Comparison of ENCODE assay signal across 15 mouse cellular contexts in the genomic region with DNA sequence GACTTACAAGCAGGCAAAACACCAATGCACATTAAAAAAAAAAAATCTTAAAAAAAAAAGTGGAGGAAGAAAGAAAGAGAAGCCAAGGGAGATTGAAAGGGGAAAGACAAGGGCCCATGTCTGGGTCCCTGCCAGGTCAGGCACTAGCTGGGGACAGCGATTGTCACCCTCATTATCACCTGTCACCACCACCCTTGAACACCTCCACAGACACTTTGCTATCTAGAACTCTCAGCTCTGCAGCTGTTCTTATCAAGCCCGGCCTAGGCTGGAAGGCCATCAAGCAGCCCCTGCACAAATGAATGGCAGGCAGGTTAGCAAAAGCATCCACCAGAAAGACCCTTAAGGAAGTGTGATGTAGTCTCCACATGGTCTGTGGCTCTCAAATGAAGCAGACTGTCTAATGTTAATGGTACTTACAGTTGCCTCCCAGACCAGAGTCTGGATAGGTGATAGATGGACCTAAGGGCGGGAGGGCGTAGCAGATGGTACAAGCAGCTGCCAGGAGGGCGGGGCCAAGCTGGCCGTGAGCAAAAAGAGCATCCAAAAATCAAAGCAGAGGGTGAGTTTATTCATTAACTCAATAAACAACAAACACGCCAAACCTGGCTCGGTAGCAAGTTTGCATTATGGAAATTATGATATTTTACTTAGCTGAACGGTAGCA.
A peak's percentile ranks its signal among the peaks of the same experiment; 100 is the strongest.
DNase-seq lines count a peak whose midpoint lies in the region; ATAC-seq and TF ChIP-seq lines count a peak whose summit lies in the region.
"Had no signal": no experiment of that assay in that cellular context is flagged by ENCODE, and none has a peak within 500 bp of the region (broad histone marks: within the 10 kb centered on the region; RNA-seq: fewer than 3 reads in every experiment).

No protein-coding gene starts in this region.

- ATAC-seq in stomach, embryonic 15.5 days (ENCODE audit: insufficient read depth, low FRiP score, low read depth), result peak; percentile 35; the same call in 1 of the 2 replicates
- ATAC-seq in stomach, postnatal 0 days (ENCODE audit: low FRiP score, low TSS enrichment), result no peak
- ATAC-seq in CD4-positive, CD25-positive, alpha-beta regulatory T cell, adult 4 months, result no peak
- ATAC-seq: midbrain, embryonic 13.5 days had no signal

- no peak overlapping the region for H3K27ac ChIP-seq in stomach, embryonic 15.5 days
- no peak overlapping the region for H3K27ac ChIP-seq in stomach, postnatal 0 days (replicated peaks)
- H3K27ac ChIP-seq: hindbrain, embryonic 13.5 days; layer of hippocampus, adult 2 months; lung, embryonic 15.5 days; midbrain, embryonic 13.5 days had no signal

- WGBS in stomach, embryonic 15.5 days, result 66% methylated on average over 9 of the region's 9 CpGs
- 59% methylated on average over 9 of the region's 9 CpGs for WGBS in stomach, postnatal 0 days

- no peak overlapping the region for H3K9ac ChIP-seq in stomach, embryonic 15.5 days
- no peak overlapping the region for H3K9ac ChIP-seq in stomach, postnatal 0 days (ENCODE audit: low read length)
- H3K9ac ChIP-seq: hindbrain, embryonic 13.5 days; lung, embryonic 15.5 days; midbrain, embryonic 13.5 days had no signal

- H3K4me2 ChIP-seq in stomach, embryonic 15.5 days, result no peak overlapping the region
- H3K4me2 ChIP-seq in stomach, postnatal 0 days (replicated peaks; ENCODE audit: low read depth), result no peak overlapping the region
- H3K4me2 ChIP-seq: hindbrain, embryonic 13.5 days; lung, embryonic 15.5 days; midbrain, embryonic 13.5 days had no signal

- TF ChIP-seq CTCF in stomach, postnatal 0 days (IDR thresholded peaks at IDR 0.05; ENCODE audit: low read depth), result no peak

- no peaks in the 10 kb centered on the region for H3K4me1 ChIP-seq in stomach, embryonic 15.5 days
- no peaks in the 10 kb centered on the region for H3K4me1 ChIP-seq in stomach, postnatal 0 days (replicated peaks; ENCODE audit: control insufficient read depth, insufficient read depth)
- H3K4me1 ChIP-seq: hindbrain, embryonic 13.5 days; midbrain, embryonic 13.5 days had no signal

- no peaks in the 10 kb centered on the region for H3K9me3 ChIP-seq in stomach, embryonic 15.5 days
- no peaks in the 10 kb centered on the region for H3K9me3 ChIP-seq in stomach, postnatal 0 days (ENCODE audit: control insufficient read depth, low read length)
- H3K9me3 ChIP-seq: G1E; hindbrain, embryonic 13.5 days; lung, embryonic 15.5 days; midbrain, embryonic 13.5 days had no signal

- TF ChIP-seq EP300 in stomach, postnatal 0 days (optimal IDR thresholded peaks at IDR 0.05), result no peak

- H3K36me3 ChIP-seq in stomach, embryonic 15.5 days, result no peaks in the 10 kb centered on the region
- no peaks in the 10 kb centered on the region for H3K36me3 ChIP-seq in stomach, postnatal 0 days (ENCODE audit: control insufficient read depth, insufficient read depth, low read length)
- H3K36me3 ChIP-seq: G1E; hindbrain, embryonic 13.5 days; lung, embryonic 15.5 days; midbrain, embryonic 13.5 days had no signal

- no peaks in the 10 kb centered on the region for H3K27me3 ChIP-seq in stomach, embryonic 15.5 days (replicated peaks)
- no peaks in the 10 kb centered on the region for H3K27me3 ChIP-seq in stomach, postnatal 0 days (ENCODE audit: control insufficient read depth, insufficient read depth, low read length)
- H3K27me3 ChIP-seq: hindbrain, embryonic 13.5 days; lung, embryonic 15.5 days had no signal

- no peak overlapping the region for H3K4me3 ChIP-seq in stomach, embryonic 15.5 days (replicated peaks)
- no peak overlapping the region for H3K4me3 ChIP-seq in stomach, postnatal 0 days (ENCODE audit: low read depth, low read length)
- H3K4me3 ChIP-seq: hindbrain, embryonic 13.5 days; layer of hippocampus, adult 2 months; lung, embryonic 15.5 days; midbrain, embryonic 13.5 days had no signal

- DNase-seq in heart, adult 18-20 months, result peak; percentile 49 to 58
- no peak for DNase-seq in heart, adult 9 months (ENCODE audit: low spot score in 2 of 2)
- DNase-seq in stomach, postnatal 0 days (ENCODE audit: low spot score), result no peak
- peak; percentile 53 to 74 for DNase-seq in kidney, postnatal 36 days
- no peak for DNase-seq in thymus, postnatal 14 days
- DNase-seq in embryo, embryonic 9.5 days (ENCODE audit: extremely low spot score), result no peak
- DNase-seq: cerebellum, adult 11 months; thymus, adult 18-20 months had no signal

Comparison
In these comparisons a context has a peak if more than half of its experiments do, and no peak if none do; other contexts are left out.
1. DNase-seq: peak in heart, adult 18-20 months (2 of 2) and kidney, postnatal 36 days (2 of 2); none in heart, adult 9 months (0 of 2), stomach, postnatal 0 days (single experiment), thymus, postnatal 14 days (single experiment) and embryo, embryonic 9.5 days (single experiment).